Mouse (Mus musculus) gastrocnemius, postnatal 14 days (tissue): ENCODE results near the gene Esrrg. TPM values are rescaled to one million over a fixed set of nuclear protein-coding genes. Genes with fewer than 3 reads are reported as not detected.

ENCODE experiments used
- DNase-seq: peaks from one replicate; pipeline ENCODE4 v3.0.0; 2021; ENCODE audit warnings: mixed read lengths
- intact Hi-C: fragments of 180-260 bp; cut with DNase I; formaldehyde crosslinking; loops from one replicate; pipeline ENCODE4 v1.15.1; 2025; ENCODE audit warnings: low total_unique reads
- long read RNA-seq, 2 experiments: library from polyadenylated mRNA; stranded (forward); transcript quantifications; one replicate each; pipeline ENCODE4 v2.0.0; 2021
- total RNA-seq, 2 experiments: library from RNA; stranded (reverse); gene quantifications; 2 replicates each; pipeline ENCODE4 v1.2.3; 2021

The Esrrg gene
- total RNA-seq = 10 to 100 TPM; 10.5 to 16.2 TPM
- long read RNA-seq, experiment 1, partial matches to known transcripts = 3 of 5 reads
- long read RNA-seq, experiment 1, other reads (novel, unspliced or antisense) = 2 of 5 reads
- long read RNA-seq, experiment 2, full-length matches to known transcripts = 1 of 13 reads
- long read RNA-seq, experiment 2, partial matches to known transcripts = 7 of 13 reads
- long read RNA-seq, experiment 2, other reads (novel, unspliced or antisense) = 5 of 13 reads

- intact Hi-C loops = no loop called here
Observed at GRCm38 (mm10) chr1:187608261-187608921, at the start of gene Esrrg. Gene Esrrg (plus strand): TSS chr1:187608791.

GRCm38 (mm10) chr1:187583982-187584381 is 24.6 kb upstream of the Esrrg start:
- intact Hi-C loops = no loop called here
- DNase-seq = no peak

More at GRCm38 (mm10) chr1:187608261-187608921, at the start of gene Esrrg:
- peak; percentile 12 for DNase-seq

DNA sequence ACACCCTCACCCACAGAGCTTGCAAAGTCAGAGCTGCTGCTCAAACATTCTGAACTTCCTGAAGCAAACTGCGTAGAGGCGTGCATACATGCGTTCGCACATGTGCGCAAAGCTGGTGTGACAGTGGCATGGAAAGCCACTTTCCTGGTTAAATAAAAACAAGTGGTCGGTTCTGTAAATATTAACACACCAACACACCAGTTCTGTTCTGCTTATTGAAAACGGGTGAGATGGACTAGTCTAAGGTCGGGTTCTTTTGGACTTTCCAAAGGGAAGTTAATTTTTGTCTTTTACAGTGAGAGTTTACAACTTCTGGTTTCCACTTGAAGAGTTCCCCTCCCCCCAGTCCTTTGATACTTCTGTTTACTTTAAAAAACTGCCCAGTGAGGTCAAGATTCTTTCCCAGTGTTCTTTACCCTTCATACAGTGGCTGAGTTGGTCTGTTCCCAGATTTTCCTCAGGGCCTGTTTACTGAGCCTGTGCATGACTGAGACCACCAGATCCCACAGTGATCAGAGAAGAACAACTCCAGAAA is 22.0 kb upstream of the Esrrg start:
- intact Hi-C loops = no loop called here

DNA sequence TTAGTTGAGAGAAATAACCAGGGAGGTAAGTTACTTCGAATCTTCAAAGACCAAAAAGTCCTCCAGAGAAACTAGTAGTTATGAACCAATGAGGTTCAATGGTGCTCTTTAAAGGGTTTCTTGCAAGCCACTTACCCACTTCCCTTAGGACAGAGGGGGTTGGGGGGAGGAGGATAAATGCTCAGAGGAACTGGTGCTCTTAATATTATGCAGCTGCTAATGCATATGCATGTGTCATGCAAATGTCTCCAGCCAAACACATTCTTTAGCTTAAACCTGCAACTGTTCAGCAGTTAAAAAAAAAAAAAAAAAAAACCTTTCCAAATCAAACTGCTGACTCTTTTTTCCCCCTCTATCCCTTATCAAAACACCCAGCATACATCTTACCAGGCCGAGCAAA is 5.6 kb upstream of the Esrrg start:
- intact Hi-C loops = no loop called here

More for the DNA sequence above, 22.0 kb upstream of the Esrrg start:
- DNase-seq = no peak

GRCm38 (mm10) chr1:187604063-187604484 is 4.5 kb upstream of the Esrrg start:
- intact Hi-C loops = no loop called here
- no peak for DNase-seq

More for the DNA sequence above, 5.6 kb upstream of the Esrrg start:
- no peak for DNase-seq

- intact Hi-C loops = no loop called here
- no peak for DNase-seq
Observed at GRCm38 (mm10) chr1:187604691-187605310, 3.8 kb upstream of the Esrrg start.

DNA sequence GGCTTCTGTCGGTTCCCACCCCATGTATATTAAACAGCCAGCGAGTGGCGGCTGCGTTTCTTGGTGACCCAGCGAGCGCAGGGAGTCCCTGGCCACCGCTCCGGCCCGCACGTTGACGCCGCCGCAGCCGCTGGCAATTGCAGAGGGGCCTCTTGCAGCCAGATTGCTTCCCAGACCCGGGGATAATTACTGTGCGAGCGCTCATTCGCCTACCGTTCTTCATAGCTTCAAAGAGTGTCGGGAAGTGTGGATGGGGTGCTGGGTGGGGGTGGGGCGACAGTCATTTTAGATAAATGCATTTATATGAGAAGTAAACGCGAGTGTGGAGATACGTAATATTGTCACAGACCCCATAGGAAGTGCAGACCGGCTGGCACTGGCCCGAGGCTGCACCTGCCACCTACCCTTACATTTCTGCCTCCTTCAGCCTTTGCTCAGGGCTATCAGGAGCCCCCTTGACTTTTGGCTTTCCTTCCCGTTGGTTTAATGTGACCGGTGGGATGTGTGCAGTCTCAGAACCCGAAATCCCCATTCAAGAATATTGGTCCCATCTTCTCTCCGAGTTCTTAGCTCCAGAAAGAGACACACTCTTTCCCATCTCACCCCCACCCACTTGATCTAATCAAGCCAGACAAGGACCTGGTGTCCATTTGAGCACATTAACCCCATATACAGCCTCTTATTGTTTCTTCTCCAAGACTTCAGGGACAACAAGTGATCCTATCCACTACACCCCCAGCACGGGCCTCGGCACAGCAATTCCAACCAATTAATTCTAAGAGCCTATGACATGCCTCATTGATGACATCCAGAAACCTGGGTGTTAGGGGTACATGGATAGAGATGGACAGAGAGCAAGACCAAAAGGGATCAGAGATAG is 3.0 kb upstream of the Esrrg start:
- intact Hi-C loops = no loop called here
- no peak for DNase-seq

DNA sequence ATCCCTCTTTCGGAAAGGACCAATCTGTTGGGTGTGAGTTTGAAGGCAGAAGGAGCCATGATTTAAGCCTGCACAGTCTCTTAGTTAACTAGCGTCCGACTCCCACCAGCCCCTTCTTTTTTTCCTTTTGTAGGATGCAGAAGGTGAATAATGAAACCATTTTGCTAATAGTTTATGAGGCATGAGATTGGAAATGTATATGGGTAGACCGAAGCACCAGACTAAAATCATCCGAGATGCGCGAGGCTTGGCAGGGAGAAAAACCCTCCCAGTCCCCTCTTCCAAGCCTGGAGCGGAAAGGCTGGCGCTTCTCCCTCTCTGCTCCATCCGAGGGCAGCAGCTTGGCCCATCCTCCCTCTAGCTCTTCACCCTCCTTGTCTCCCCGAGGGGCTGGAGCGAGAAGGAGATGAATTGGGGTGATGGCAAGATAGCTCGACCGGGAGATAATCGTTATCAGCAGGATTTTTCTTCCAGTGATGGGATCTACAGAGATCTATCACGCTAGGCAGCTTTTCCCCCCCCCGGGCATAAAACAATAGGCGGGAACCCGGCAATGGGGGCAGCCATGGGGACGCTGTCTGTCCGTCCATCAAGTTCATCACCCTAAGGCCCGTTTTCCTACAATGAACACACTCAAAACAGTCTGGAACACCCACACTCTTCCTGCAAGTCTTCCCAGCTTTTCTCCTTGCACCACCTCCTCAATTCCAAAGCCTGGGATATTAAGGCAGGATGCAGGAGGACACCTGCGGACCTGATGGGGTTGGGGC is 2.1 kb upstream of the Esrrg start:
- DNase-seq = no peak
- intact Hi-C loops = no loop called here

- no peak for DNase-seq
- intact Hi-C loops = no loop called here
Observed at GRCm38 (mm10) chr1:187607065-187608047, 1.2 kb upstream of the Esrrg start.

DNA sequence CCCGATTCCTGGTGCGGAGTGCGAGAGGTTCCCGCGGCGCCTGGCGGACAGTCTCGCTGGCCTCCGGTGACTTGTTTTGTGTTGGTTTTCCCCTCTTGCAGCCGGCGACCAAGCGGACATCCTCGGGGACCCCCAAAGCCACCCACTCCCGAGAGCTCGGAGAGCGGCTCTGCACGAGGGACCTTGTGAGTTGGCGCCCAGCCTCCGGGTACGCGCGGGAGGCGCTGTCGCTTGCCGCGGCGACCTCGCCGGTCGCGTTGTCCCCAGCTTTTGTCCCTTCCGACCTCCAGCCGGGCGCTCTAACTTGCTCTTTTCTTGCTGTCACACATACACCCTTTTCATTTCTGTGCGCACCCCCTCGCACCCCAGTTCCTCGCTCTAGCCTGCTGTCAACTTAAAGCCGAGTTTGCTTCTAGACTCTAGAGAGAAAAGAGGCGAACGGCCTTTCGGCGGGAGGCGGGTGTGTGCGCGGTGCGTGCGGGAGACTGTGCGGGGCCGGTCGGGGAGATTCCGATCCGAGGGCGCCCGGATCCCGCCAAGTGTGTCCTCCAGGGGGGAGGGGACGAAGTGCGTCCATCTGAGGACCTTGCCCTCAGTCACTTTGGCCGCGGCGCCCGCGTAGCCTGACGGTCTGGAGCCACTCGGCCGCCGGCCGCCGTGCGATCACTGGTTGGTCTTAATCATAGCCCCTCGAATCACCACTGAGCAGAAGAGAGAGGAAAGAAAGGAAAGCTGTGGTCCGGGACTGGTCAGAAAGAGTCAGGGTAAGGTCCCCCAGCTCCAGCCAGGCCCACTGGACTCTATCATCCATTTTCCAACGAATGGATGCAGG is 646 bp downstream of the Esrrg start:
- intact Hi-C loops = no loop called here
- peak; percentile 25 for DNase-seq

DNA sequence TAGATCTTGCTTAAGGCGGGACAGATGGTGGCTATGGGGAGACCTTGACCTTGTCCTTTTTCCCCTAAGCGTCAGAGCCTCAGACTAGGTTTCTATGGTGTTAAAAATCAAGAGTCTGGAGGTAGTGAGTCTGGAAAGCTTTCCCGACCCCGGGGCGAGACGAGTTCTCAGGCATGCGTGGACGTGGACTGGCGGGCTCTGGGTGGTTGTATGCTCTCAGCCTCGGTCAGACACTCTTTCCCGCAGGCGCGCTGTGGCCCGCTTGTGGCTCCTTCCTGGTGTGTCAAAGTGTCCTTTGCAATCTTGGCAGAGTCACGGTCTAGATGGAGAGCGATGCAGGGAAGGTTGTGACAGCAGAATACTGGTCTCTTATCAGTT is 1.3 kb downstream of the Esrrg start:
- no peak for DNase-seq
- intact Hi-C loops = no loop called here

- no peak for DNase-seq
- intact Hi-C loops = no loop called here
Observed at GRCm38 (mm10) chr1:187610336-187610948, 1.9 kb downstream of the Esrrg start.

DNA sequence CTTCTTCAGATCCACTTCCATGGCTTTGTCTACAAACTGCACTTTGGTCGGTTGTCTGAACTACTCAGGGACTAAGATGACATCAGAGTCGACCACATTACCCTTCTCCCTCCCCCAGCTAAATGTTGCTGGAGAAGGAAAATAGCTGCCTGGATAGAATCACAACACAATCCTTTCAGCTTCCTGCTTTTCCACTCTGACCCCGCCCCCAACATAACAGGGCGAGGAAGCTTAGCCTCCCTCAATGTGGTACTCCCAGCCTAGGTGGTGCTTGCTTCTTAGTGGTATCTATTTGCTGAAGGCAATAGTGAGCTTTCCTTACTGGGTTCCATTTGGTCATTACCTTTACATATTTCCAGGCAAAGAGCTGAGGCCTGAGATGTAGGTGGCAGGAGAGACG is 3.3 kb downstream of the Esrrg start:
- no peak for DNase-seq
- intact Hi-C loops = no loop called here

GRCm38 (mm10) chr1:187613277-187613676 is 4.7 kb downstream of the Esrrg start:
- intact Hi-C loops = no loop called here
- no peak for DNase-seq

DNA sequence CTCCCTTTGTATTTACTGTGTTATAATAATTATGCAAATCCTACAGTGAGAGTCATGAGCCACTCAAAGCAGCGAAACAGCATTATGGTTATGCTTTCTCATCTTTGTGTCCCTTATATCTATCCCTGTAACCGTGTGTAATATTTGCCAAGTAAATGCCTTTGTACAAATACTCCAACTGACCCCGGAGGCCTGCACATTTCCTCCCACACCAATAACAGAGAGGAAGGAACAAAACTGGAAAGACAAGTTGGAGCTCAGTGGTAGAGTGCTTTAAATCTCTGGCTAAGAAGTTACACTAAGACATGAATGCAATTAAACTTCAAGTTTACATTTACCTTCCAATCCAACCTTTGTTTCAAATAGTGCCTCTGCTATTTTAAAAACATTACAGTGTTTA is 15.4 kb downstream of the Esrrg start:
- intact Hi-C loops = no loop called here
- DNase-seq = no peak

- DNase-seq = no peak
- intact Hi-C loops = no loop called here
Observed at GRCm38 (mm10) chr1:187630361-187630760, 21.8 kb downstream of the Esrrg start.

GRCm38 (mm10) chr1:187631486-187631885 is 22.9 kb downstream of the Esrrg start:
- intact Hi-C loops = no loop called here
- DNase-seq = no peak
